Mouse (Mus musculus) thymus, adult 2 months (tissue): Measurements from ENCODE around the gene Robo2. TPM values are rescaled to one million over a fixed set of nuclear protein-coding genes. Genes with fewer than 3 reads are reported as not detected.

Experiments
- DNase-seq: peaks from one replicate; pipeline ENCODE4 v3.0.0; 2021
- H3K27ac ChIP-seq: fragments of 200-500 bp; 2 replicates; pipeline ENCODE4 v1.5.1; 2012; ENCODE audit warnings: low read length, control low read depth; ENCODE audit not compliant: control insufficient read depth, insufficient read depth
- H3K27me3 ChIP-seq: fragments of 200-500 bp; 2 replicates; pipeline ENCODE4 v1.6.1; 2012; ENCODE audit warnings: mild to moderate bottlenecking, low read length, moderate library complexity, mixed read lengths; ENCODE audit not compliant: control insufficient read depth, insufficient read depth
- H3K36me3 ChIP-seq: fragments of 200-500 bp; 2 replicates; pipeline ENCODE4 v1.6.1; 2012; ENCODE audit warnings: mild to moderate bottlenecking, low read length, moderate library complexity; ENCODE audit not compliant: control insufficient read depth, insufficient read depth
- H3K4me1 ChIP-seq: fragments of 200-500 bp; replicated peaks from 2 replicates; pipeline ENCODE4 v1.6.1; 2012; ENCODE audit warnings: low read length; ENCODE audit not compliant: control insufficient read depth, insufficient read depth
- H3K4me3 ChIP-seq: fragments of 200-500 bp; 2 replicates; pipeline ENCODE4 v1.5.1; 2012; ENCODE audit warnings: mild to moderate bottlenecking, low read length, control low read depth, moderate library complexity; ENCODE audit not compliant: control insufficient read depth, insufficient read depth
- CTCF ChIP-seq: fragments of 200-500 bp; IDR thresholded peaks from 2 replicates; pipeline ENCODE4 v1.5.1; 2012; ENCODE audit warnings: mild to moderate bottlenecking, control low read depth, low read length, moderate library complexity, borderline replicate concordance; ENCODE audit not compliant: control insufficient read depth, poor library complexity, insufficient read depth; ENCODE audit errors: extremely low read depth
- POLR2A ChIP-seq: fragments of 200-500 bp; IDR thresholded peaks from 2 replicates; pipeline ENCODE4 v1.6.1; 2012; ENCODE audit warnings: mild to moderate bottlenecking, low read length, control low read depth, moderate library complexity; ENCODE audit not compliant: control insufficient read depth, poor library complexity, insufficient read depth; ENCODE audit errors: extremely low read depth
- WGBS: fragments of 180-500 bp; shearing (Covaris S2); methylation state at CpG from one replicate; pipeline ENCODE4 v1.1.7; 2018; 5-methylcytosine and 5-hydroxymethylcytosine counted together
- polyA plus RNA-seq: library from polyadenylated mRNA; depleted of rRNA; stranded (reverse); fragments of >200 nt; gene quantifications from 2 replicates; pipeline ENCODE4 v1.2.3, GENCODE M21; 2012

The Robo2 gene
- polyA plus RNA-seq, 1 experiment, result 2.2 TPM

DNA sequence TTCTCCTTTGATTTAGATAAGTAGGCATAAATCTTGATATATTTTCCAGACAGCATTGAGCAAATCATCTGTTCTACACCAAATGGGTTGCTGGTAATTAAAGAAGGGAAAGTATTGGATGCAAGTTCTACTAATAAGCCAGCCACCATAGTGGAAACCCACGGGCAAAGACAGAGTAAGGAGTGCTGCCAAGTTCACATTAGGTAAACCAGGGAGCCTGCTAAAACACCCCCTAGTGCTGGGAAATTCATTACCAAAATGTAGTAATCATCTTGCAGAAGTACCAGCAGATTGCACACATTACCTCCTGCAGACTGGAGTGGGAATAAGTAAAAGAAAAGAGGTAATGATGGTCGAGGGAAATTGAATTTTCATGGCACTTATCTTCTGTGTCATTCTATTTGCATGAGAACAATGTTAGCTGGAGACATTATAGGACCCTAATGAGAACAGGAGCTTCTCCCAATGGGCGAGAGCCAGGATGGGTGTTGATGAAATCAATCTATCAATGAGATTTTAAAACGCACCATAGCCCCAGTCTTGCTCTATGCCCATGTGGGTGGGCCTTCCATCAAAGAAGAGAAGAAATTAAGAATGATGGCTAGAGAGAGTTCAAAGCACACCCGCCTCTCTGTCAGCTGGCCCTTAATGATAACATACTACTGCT, 104.6 kb downstream of the Robo2 start:
- Histone ChIP-seq H3K4me3 (no peak overlapping the region), H3K4me1 (no peaks in the 10 kb centered on the region), H3K27me3 (no peaks in the 10 kb centered on the region), H3K27ac (no peak overlapping the region), H3K36me3 (no peaks in the 10 kb centered on the region)
- DNase-seq, result no peak
- 81% methylated on average over 5 of the region's 5 CpGs for WGBS
- TF ChIP-seq CTCF (no peak), POLR2A (no peak)

DNA sequence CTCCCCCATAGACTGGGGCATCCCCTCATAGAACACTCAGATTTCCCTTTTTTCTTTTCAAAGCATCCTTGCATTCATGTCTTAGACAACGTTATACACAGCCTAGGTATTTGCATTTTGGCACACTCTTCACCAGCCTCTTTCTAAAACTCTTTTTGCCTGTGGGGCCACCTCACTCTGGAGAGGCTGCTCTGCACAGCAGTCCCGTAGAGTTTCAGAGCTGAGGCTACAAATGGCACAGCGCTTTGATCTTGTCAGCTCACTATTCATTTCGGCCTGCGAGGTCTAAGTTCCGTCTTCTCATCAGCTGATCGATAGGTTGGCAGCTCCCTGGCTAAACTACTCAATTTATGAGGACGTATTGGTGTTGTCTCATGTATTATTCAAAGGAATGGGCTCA, 123.7 kb downstream of the Robo2 start:
- H3K4me3 ChIP-seq, result no peak overlapping the region
- 92% methylated on average over 8 of the region's 8 CpGs for WGBS
- no peaks in the 10 kb centered on the region for H3K4me1 ChIP-seq
- DNase-seq, result no peak
- no peak overlapping the region for H3K27ac ChIP-seq
- no peaks in the 10 kb centered on the region for H3K36me3 ChIP-seq
- no peaks in the 10 kb centered on the region for H3K27me3 ChIP-seq
- TF ChIP-seq CTCF (no peak), POLR2A (no peak)

DNA sequence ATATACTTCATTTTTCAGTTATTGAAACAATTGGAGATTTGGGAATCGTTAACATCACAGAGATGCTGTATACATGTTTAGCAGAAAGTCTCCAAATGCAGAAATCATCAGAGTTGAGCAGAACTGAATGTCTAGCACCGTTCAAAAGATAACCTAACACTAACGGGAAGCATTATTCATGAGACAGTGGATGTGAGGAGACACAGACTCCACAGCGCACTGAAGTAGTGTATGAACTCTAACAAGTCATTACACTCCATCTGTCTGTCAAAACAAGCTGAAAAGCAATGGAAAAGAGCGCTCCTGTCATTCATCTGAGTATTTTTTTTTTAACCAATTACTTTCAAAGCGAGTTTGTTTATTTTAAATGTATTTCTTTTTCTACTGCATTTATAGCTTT, 129.1 kb downstream of the Robo2 start:
- H3K36me3 ChIP-seq, result no peaks in the 10 kb centered on the region
- no peaks in the 10 kb centered on the region for H3K27me3 ChIP-seq
- no peak for DNase-seq
- H3K4me3 ChIP-seq, result no peak overlapping the region
- 92% methylated on average over 6 of the region's 6 CpGs for WGBS
- H3K27ac ChIP-seq, result no peak overlapping the region
- no peaks in the 10 kb centered on the region for H3K4me1 ChIP-seq
- TF ChIP-seq POLR2A (no peak), CTCF (no peak)

DNA sequence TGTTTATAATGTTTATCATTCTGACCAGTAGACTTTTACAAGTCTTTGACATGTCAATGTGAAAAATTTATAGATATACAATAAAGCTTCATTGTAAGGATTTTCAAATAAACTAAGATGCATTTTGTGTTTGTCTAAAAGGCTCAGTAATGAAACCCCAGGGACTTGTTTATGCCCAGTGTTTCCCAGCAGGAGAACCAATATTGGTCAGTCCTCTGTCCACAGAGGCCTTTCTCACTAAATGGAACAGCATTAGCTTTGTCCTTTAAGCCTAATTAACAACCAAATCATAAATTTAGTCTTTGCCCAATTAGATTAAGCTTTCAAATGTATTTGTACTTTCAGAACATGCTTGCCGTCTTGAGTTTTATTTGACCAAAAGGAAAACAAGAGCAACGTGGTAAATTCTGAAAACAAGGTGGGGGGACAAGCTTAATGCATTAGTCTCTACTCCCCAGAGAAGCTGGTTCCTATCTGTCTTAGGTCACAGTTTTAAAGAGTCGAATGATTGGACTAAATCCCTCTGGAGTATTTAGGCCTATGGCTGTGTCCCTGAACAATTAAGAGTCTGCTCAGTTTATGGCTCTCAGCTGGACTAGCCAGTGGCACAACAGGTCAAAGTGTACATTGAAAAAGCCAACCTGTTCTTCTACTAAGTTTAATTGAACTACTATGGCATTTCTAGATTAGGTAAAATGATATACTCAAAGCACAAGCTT, 134.6 kb downstream of the Robo2 start:
- H3K4me1 ChIP-seq, result no peaks in the 10 kb centered on the region
- H3K27ac ChIP-seq, result no peak overlapping the region
- no peak overlapping the region for H3K4me3 ChIP-seq
- no peaks in the 10 kb centered on the region for H3K27me3 ChIP-seq
- TF ChIP-seq POLR2A (no peak), CTCF (no peak)
- WGBS, result 82% methylated on average over 3 of the region's 3 CpGs
- DNase-seq, result no peak
- no peaks in the 10 kb centered on the region for H3K36me3 ChIP-seq

DNA sequence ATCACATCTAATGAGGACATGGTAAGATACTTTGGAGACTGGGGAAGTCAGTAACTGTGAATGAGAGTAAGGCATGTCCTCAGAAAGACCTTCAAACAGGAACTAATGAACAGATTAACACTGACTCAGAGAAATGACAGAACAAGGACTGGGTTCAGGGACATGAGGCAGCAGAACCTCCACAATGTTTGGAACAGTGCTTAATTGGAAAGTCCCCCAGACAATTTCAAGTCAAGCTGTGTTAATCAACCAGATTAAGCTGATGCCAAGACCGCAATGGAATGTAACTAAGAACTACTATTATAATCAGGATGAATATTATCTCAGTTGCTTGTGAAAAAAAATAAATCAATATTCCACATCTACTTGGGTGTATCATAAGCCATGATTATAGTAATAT, 137.0 kb downstream of the Robo2 start:
- H3K4me3 ChIP-seq, result no peak overlapping the region
- H3K27me3 ChIP-seq, result no peaks in the 10 kb centered on the region
- no peaks in the 10 kb centered on the region for H3K36me3 ChIP-seq
- TF ChIP-seq POLR2A, result no peak
- no peak for TF ChIP-seq CTCF
- no peak for DNase-seq
- H3K4me1 ChIP-seq, result no peaks in the 10 kb centered on the region
- WGBS, result 95% methylated on average over 1 of the region's 1 CpGs
- no peak overlapping the region for H3K27ac ChIP-seq

DNA sequence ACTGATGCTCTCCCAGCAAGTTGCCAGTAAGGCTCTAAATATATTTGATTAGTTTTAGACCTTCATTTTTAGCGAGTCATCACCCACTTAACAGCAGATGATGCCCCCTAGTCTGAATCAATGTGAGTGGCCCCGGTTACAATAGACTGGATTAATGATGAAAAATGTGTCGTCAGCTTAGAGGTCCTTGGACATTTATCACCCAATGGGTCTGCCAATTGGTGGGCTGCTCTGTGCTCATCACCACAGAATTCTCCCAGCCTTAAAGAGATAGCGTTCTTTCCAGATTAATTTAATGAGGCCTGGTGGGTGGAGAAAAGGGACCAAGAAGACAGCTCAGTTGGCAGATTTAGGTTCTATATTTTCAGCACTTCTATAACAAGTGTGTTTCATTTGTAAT, 138.6 kb downstream of the Robo2 start:
- WGBS, result 88% methylated on average over 4 of the region's 4 CpGs
- Histone ChIP-seq H3K4me3 (no peak overlapping the region), H3K4me1 (no peaks in the 10 kb centered on the region), H3K27me3 (no peaks in the 10 kb centered on the region), H3K27ac (no peak overlapping the region), H3K36me3 (no peaks in the 10 kb centered on the region)
- DNase-seq, result no peak
- no peak for TF ChIP-seq CTCF
- no peak for TF ChIP-seq POLR2A
